Mouse (Mus musculus): ENCODE results near the gene Hs6st3.

Gene Hs6st3

GRCm38 (mm10) chr14:119908032-119908675 lies 770.0 kb downstream of the Hs6st3 start:
- DNase-seq (ENCODE audit: low spot score): no peak

GRCm38 (mm10) chr14:119914508-119914907 lies 776.4 kb downstream of the Hs6st3 start:
- DNase-seq (ENCODE audit: low spot score): peak; percentile 43

GRCm38 (mm10) chr14:119918281-119919034 lies 780.3 kb downstream of the Hs6st3 start:
- DNase-seq (ENCODE audit: low spot score): no peak

- DNase-seq (ENCODE audit: low spot score): no peak
Measured at GRCm38 (mm10) chr14:119919177-119919576, 781.0 kb downstream of the Hs6st3 start.
